Mouse (Mus musculus) spleen, postnatal 10 days (tissue): ENCODE measurements around the gene Hist1h3e.
"Not testable (repeated sequence)": the region's sequence is repeated elsewhere in the genome, so short reads cannot be mapped to it uniquely, and the experiment has no call there.

Experiments
- DNase-seq, 2 experiments: peaks; one replicate each; pipeline ENCODE4 v3.0.0; 2021 to 2022; ENCODE audit warnings: low spot score in 2 of 2

Hist1h3e gene

GRCm38 (mm10) chr13:23562699-23563462 is 712 bp upstream of the Hist1h3e start:
- peak; percentile 37 to 57 for DNase-seq

DNA sequence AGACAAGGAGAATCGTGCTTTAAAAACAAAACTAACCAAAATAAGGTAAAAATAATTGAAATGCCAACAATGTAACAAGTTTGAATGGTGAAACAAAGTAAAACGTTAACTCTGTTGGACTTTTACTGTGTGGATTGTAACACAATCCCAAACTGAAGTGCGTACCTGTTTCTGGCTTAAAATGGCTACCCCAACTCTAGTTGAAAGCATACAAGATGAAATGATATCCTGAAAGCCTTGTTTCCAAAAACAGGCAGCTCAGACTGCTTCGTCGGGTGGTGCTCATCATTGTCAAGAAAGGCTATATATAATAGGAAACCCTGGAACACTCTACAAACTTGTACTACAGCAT is 662 bp downstream of the Hist1h3e start:
- DNase-seq, result not testable (repeated sequence)

- not testable (repeated sequence) for DNase-seq
Measured at GRCm38 (mm10) chr13:23560699-23561098, 1.5 kb downstream of the Hist1h3e start.

DNA sequence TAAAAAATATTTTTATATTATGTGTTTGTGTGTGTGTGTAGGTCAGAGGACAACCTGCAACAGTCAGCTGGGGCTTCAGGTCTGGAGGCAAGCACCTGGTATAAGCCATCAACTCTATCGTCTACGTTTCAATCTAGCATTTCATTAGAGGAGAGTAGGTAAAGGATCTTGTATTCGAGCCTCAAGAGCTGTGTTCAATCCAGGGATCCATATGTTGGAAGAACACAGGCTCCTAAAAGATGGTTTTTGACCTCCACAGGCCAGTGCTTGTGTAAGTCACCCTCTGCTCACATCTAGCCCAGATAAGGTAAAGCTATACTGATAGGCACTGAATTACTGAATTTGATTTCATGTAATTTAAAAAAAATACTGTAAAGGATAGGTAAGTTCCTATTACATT is 5.3 kb downstream of the Hist1h3e start:
- no peak for DNase-seq

DNA sequence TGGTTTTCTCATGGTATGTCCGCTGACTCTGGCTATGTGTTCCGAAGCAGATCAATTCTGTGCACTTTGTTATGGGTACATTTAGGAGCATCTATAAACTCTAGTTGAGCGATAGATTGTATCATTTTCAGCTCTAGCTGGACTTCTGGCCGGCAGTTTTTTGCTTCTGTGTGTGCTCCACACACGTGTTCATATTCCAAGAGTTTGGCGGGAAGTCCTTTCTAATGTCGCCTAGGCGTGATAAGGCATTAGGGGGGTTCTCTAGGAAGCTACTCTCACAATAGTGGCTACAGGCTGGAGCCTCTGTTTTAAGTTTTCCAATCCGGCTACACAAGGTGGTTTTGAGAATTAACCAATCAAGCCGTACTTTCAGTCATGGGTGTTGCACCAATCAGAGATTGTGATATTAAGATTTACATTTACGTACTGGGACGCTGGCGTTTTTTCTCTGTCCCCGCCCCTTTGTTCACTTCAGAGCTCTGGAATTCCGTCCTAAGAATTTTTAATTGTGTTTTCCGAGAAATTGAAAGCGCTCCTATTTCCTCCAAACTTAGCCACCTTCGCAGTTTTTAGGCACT is 6.2 kb downstream of the Hist1h3e start:
- DNase-seq, result peak; percentile 77 to 78

GRCm38 (mm10) chr13:23554925-23555838 is 7.0 kb downstream of the Hist1h3e start:
- peak; percentile 93 to 96 for DNase-seq

- no peak for DNase-seq
Measured at GRCm38 (mm10) chr13:23554393-23554792, 7.8 kb downstream of the Hist1h3e start.

GRCm38 (mm10) chr13:23552962-23553361 is 9.2 kb downstream of the Hist1h3e start, which contains the start of gene Hist1h1d:
TSS of gene Hist1h1d (plus strand) at chr13:23553262.
- no peak for DNase-seq

DNA sequence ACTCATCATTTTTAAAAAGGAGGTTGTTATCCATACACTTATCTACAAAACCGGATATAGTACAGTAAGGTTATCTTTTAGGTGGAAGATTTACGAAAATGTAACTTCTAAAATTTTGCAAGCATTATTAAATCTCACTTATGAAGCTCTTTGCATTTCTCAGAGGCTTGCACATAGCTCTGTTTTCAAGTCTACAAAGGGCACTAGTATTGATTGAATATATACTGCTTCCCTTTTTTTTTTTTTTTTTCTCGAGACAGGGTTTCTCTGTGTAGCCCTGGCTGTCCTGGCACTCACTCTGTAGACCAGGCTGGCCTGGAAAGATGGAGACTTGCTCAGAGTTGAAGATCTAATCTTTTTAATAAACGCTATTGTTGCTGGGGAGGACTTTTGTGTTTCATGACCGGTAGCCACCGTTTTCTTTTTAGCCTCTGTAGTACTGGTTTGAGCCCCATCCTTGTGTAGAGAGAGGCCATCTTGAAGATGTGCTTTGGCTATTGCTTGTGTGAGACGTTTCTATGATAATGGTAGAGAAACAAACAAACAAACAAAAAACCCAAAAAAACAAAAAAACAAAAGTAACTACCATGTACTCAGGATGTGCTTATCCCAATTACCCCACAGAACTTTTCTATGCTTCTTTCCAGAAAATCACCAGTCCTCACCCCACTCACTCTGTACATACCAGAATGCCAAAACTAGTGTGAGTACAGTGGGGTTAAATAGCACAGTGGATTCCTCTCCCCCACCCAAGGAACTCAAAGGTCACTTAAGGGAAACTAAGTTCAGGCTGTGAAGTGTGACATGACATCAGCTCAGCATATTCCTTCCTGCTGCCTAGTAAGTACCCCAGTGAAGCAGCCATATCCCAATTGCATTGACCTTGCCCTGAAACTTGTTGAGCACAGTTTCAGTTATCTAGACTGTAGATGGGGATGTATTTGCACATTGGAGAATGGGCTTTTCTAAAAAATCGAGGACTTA is 9.9 kb downstream of the Hist1h3e start:
- peak; percentile 36 to 53 for DNase-seq

DNA sequence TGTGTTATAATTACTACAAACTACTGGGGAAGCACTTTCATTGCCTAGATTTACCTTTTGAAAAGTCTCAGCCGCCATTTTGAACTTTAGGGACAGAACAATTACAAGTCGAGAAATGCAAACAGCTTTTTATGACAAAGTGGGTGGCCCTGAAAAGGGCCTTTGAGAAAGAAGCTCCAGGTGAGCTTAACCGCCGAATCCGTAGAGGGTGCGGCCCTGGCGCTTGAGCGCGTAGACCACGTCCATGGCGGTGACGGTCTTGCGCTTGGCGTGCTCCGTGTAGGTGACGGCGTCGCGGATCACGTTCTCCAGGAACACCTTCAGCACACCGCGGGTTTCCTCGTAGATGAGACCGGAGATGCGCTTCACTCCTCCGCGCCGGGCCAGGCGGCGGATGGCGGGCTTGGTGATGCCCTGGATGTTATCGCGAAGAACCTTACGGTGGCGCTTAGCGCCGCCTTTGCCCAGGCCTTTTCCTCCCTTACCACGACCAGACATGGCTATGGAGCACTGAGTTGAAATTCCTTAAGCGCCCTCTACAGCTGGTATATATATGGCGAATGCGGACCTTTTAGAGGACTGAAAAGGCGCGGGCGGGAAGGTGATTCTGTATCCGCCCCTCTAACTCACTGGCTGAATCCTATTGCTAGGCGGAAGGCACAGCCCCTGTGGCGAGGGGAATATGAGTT is 10.9 kb downstream of the Hist1h3e start, which contains the start of gene Hist1h4f:
Hist1h4f (minus strand) TSS at position 503 of the 689 bp plus-strand sequence.
- peak; percentile 92 to 97 for DNase-seq

GRCm38 (mm10) chr13:23550761-23551145 is 11.4 kb downstream of the Hist1h3e start:
- peak; percentile 23 to 36 for DNase-seq

DNA sequence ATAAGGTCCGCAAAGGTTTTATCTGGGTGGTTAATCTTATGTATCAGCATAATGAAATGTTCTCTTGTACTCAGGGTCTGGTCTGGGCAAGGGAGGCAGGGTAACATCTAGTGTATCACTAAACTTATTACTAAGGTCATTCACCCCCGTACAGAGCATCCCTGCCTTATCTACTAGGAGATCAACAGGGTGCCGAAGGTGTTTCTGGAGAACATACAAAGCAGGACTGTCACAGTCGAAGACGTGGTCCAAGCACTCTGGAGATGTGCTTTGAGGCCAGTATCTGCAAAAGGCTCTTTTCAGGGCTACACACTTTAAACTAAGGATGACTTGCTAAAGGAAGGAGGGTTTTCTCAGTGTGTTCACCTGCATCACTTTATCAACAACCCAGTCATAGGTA is 15.5 kb downstream of the Hist1h3e start:
- DNase-seq, result peak in 1 of 2 experiments; percentile 17

DNA sequence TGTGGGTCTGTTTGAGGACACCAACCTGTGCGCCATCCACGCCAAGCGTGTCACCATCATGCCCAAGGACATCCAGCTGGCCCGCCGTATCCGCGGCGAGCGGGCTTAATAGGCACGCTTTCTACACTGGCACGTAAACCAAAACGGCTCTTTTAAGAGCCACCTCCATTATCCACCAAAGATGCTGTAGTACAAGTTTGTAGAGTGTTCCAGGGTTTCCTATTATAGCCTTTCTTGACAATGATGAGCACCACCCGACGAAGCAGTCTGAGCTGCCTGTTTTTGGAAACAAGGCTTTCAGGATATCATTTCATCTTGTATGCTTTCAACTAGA is 17.4 kb downstream of the Hist1h3e start:
- DNase-seq, result peak in 1 of 2 experiments; percentile 63

DNA sequence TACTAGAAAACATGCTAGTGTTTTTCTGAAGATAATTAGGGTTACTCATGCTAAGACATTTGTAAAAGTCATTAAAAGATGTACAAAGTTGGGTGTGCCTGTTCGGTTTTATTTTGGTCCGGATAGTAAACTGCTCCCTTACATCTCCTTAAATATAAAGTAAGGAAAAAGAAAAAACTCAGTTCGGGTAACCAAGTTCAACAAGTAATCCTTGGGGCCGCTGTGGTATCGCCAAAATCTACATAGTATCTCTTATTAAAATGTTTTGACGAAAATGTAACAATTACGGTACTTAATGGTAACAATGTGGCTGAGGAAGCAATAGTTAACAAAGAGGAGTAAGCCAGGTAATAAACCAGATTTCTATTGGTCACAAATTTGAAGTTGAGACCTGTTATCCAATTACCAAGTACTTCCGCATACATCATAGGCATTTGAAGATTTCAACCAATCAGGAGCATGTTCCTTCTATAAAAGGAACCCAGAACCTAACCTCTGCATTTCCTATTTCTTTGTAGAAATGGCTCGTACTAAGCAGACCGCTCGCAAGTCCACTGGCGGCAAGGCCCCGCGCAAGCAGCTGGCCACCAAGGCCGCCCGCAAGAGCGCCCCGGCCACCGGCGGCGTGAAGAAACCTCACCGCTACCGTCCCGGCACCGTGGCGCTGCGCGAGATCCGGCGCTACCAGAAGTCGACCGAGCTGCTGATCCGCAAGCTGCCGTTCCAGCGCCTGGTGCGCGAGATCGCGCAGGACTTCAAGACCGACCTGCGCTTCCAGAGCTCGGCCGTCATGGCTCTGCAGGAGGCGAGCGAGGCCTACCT is 18.0 kb downstream of the Hist1h3e start, which contains the start of gene Hist1h3f:
Hist1h3f (plus strand) TSS at position 88 of the 822 bp plus-strand sequence.
- DNase-seq, result peak; percentile 81 to 87

- DNase-seq, result peak; percentile 78 to 87
Measured at GRCm38 (mm10) chr13:23542999-23543607, 19.1 kb downstream of the Hist1h3e start, which contains the start of gene Hist1h2bh. TSS of gene Hist1h2bh (minus strand) at chr13:23543392.

- DNase-seq, result peak in 1 of 2 experiments; percentile 54
Measured at GRCm38 (mm10) chr13:23542225-23542980, 19.8 kb downstream of the Hist1h3e start.

- DNase-seq, result no peak
Measured at GRCm38 (mm10) chr13:23541497-23541896, 20.7 kb downstream of the Hist1h3e start.

DNA sequence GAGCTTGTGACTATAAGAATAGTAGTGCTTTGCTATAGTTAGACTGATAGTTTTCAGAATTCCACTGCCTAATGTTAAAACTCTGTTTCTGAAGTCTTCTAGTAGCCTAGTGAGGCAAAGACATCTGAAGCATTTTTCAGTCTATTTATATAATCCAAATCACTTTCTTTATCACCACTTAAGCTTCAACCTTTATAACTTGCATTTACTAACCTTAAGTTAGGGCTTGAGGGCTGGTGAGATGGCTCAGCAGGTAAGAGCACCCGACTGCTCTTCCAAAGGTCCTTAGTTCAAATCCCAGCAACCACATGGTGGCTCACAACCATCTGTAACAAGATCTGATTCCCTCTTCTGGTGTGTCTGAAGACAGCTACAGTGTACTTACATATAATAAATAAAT is 22.3 kb downstream of the Hist1h3e start:
- not testable (repeated sequence) for DNase-seq
